Mouse (Mus musculus) testis, adult 2 months (tissue): ENCODE data around the gene Mrrf.

ENCODE experiments used
- CTCF ChIP-seq: fragments of 200-500 bp; IDR thresholded peaks from 2 replicates; pipeline ENCODE4 v1.5.1; 2012; ENCODE audit warnings: low read depth, mild to moderate bottlenecking, inconsistent platforms, low read length, moderate library complexity; ENCODE audit not compliant: control insufficient read depth, insufficient read depth, insufficient replicate concordance
- POLR2A ChIP-seq: fragments of 200-500 bp; IDR thresholded peaks from 2 replicates; pipeline ENCODE4 v1.6.1; 2012; ENCODE audit warnings: low read depth, mild to moderate bottlenecking, inconsistent platforms, low read length, moderate library complexity; ENCODE audit not compliant: control insufficient read depth

- TF ChIP-seq CTCF (no peak), POLR2A (peak; percentile 97)
Observed at GRCm38 (mm10) chr2:36136300-36136941, at the start of gene Mrrf, which contains the start of gene Rbm18.
